ENCODE assay signal across 24 mouse cellular contexts in the genomic region with DNA sequence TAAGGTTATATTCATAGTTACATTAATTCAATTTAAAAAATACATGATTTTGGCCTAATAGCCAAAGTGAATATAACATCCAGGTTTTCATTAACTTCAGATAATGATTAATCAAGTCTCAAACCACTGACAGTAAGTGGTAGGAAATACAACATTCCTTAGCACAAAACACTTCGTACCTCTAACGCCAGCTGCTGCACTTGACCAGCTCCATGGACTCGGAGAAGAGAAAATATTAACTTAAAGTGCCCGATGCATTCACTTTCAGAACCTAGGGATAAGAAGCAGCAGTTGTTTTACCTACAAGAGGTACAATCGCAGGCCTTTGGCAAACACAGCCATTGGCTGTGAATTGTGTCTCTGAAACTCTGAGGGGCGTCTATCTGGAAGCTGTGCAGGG. TPM values are rescaled to one million over a fixed set of nuclear protein-coding genes. Genes with fewer than 3 reads are reported as not detected.
DNase-seq lines count a peak whose midpoint lies in the region; ATAC-seq and TF ChIP-seq lines count a peak whose summit lies in the region.
"Had no signal": no experiment of that assay in that cellular context is flagged by ENCODE, and none has a peak within 500 bp of the region (broad histone marks: within the 10 kb centered on the region; RNA-seq: fewer than 3 reads in every experiment).

No protein-coding gene starts in this region.

- no peak overlapping the region for H3K4me2 ChIP-seq in liver, postnatal 0 days (ENCODE audit: low read depth, low read length)
- no peak overlapping the region for H3K4me2 ChIP-seq in kidney, postnatal 0 days (ENCODE audit: low read length)
- H3K4me2 ChIP-seq: embryonic facial prominence, embryonic 13.5 days; forebrain, embryonic 12.5 days; heart, embryonic 11.5 days; heart, embryonic 15.5 days; hindbrain, embryonic 13.5 days had no signal

- H3K36me3 ChIP-seq in liver, postnatal 0 days (replicated peaks; ENCODE audit: insufficient read depth, low read length), result peaks cover 44% of the 10 kb centered on the region
- peaks cover 60% of the 10 kb centered on the region for H3K36me3 ChIP-seq in kidney, postnatal 0 days (ENCODE audit: insufficient read depth, low read length)

- peak overlapping the region; percentile 81; the same call in 1 of the 2 replicates for H3K27ac ChIP-seq in liver, postnatal 0 days (ENCODE audit: low read depth)
- H3K27ac ChIP-seq in kidney, postnatal 0 days, result peak overlapping the region; percentile 54
- H3K27ac ChIP-seq: embryonic facial prominence, embryonic 13.5 days; forebrain, embryonic 12.5 days; heart, embryonic 15.5 days; hindbrain, embryonic 13.5 days had no signal

- no peak for TF ChIP-seq EP300 in liver, postnatal 0 days (IDR thresholded peaks at IDR 0.05; ENCODE audit: low read depth)

- H3K27me3 ChIP-seq in liver, postnatal 0 days (ENCODE audit: insufficient read depth, low read length), result no peaks in the 10 kb centered on the region
- no peaks in the 10 kb centered on the region for H3K27me3 ChIP-seq in kidney, postnatal 0 days (ENCODE audit: insufficient read depth, low read length)
- H3K27me3 ChIP-seq: embryonic facial prominence, embryonic 13.5 days; forebrain, embryonic 12.5 days; heart, embryonic 15.5 days; hindbrain, embryonic 13.5 days had no signal

- H3K9me3 ChIP-seq in liver, postnatal 0 days (ENCODE audit: low read length), result no peaks in the 10 kb centered on the region
- no peaks in the 10 kb centered on the region for H3K9me3 ChIP-seq in kidney, postnatal 0 days (replicated peaks; ENCODE audit: low read length)
- H3K9me3 ChIP-seq: embryonic facial prominence, embryonic 13.5 days; forebrain, embryonic 12.5 days; heart, embryonic 15.5 days; hindbrain, embryonic 13.5 days had no signal

- no peak overlapping the region for H3K9ac ChIP-seq in liver, postnatal 0 days (replicated peaks)
- H3K9ac ChIP-seq in kidney, postnatal 0 days (ENCODE audit: low read depth, low read length), result no peak overlapping the region
- H3K9ac ChIP-seq: embryonic facial prominence, embryonic 13.5 days; forebrain, embryonic 12.5 days; heart, embryonic 15.5 days; hindbrain, embryonic 13.5 days had no signal

- H3K4me1 ChIP-seq in liver, postnatal 0 days (ENCODE audit: insufficient read depth), result no peaks in the 10 kb centered on the region
- H3K4me1 ChIP-seq in kidney, postnatal 0 days (replicated peaks; ENCODE audit: insufficient read depth, low read length), result no peaks in the 10 kb centered on the region
- H3K4me1 ChIP-seq: embryonic facial prominence, embryonic 13.5 days; forebrain, embryonic 12.5 days; heart, embryonic 15.5 days; hindbrain, embryonic 13.5 days had no signal

- H3K4me3 ChIP-seq in liver, postnatal 0 days (ENCODE audit: low read depth, low read length), result no peak overlapping the region
- no peak overlapping the region for H3K4me3 ChIP-seq in kidney, postnatal 0 days (replicated peaks; ENCODE audit: low read depth, low read length)
- H3K4me3 ChIP-seq: embryonic facial prominence, embryonic 13.5 days; forebrain, embryonic 12.5 days; heart, embryonic 15.5 days; hindbrain, embryonic 13.5 days had no signal

- ATAC-seq in liver, postnatal 0 days, result no peak
- ATAC-seq in kidney, postnatal 0 days (replicated peaks; ENCODE audit: low FRiP score, low read depth), result peak; percentile 61
- ATAC-seq: activated CD4-positive, CD25-positive, alpha-beta regulatory T cell, adult 4 months; forebrain, embryonic 16.5 days had no signal

- TF ChIP-seq CTCF in liver, postnatal 0 days (IDR thresholded peaks at IDR 0.05; ENCODE audit: low read depth), result no peak
- no peak for TF ChIP-seq CTCF in kidney, postnatal 0 days (IDR thresholded peaks at IDR 0.05; ENCODE audit: low read depth)

- peak; percentile 57 for DNase-seq in kidney, adult 11 months
- DNase-seq in kidney, postnatal 10 days, result no peak
- no peak for DNase-seq in liver, postnatal 0 days
- DNase-seq in liver, result no peak
- peak; percentile 26 for DNase-seq in kidney, postnatal 0 days (ENCODE audit: low spot score)
- DNase-seq in ovary, adult 18-20 months (ENCODE audit: low spot score), result no peak
- no peak for DNase-seq in right cerebral cortex, postnatal 10 days (ENCODE audit: low spot score in 2 of 2)
- DNase-seq in gastrocnemius, postnatal 10 days, result no peak
- DNase-seq: adrenal gland, postnatal 25 days; cerebellum, adult 18-20 months; cerebellum, adult 9-11 months; cerebellum, postnatal 36 days; gastrocnemius, postnatal 25 days; heart, postnatal 14 days had no signal

- WGBS in liver, postnatal 0 days (ENCODE audit: insufficient replicate concordance), result 82% methylated on average over 6 of the region's 6 CpGs
- 72% methylated on average over 6 of the region's 6 CpGs for WGBS in kidney, postnatal 0 days

RNA-seq across cellular contexts. Expression of gene Ackr4, which starts 45.6 kb away (rescaled TPM):
- 0.89 and 0.97 TPM in 2 replicates for polyA plus RNA-seq in liver, postnatal 0 days (2015; fragmentation: Nextera tagmentation; extraction: Ambion mirVana)
- 1.6 and 2.3 TPM in 2 replicates for polyA plus RNA-seq in kidney, postnatal 0 days (2015; fragmentation: Nextera tagmentation; extraction: Ambion mirVana)
- total RNA-seq in gastrocnemius, postnatal 10 days (2021), result 1 to 10 TPM; 1.9 to 3.6 TPM
- total RNA-seq: adrenal gland, adult 18-20 months; granulocyte monocyte progenitor cell, adult 5-6 weeks; hematopoietic stem cell, adult 5-6 weeks had no signal

Comparison
In these comparisons a context has a peak if more than half of its experiments do, and no peak if none do; other contexts are left out.
1. DNase-seq: peak in kidney, adult 11 months (single experiment) and kidney, postnatal 0 days (single experiment); none in kidney, postnatal 10 days (single experiment), liver, postnatal 0 days (single experiment), liver (single experiment), ovary, adult 18-20 months (single experiment), right cerebral cortex, postnatal 10 days (0 of 2) and gastrocnemius, postnatal 10 days (single experiment).